Mouse (Mus musculus): ENCODE measurements around the gene Tpx2. TPM values are rescaled to one million over a fixed set of nuclear protein-coding genes. Genes with fewer than 3 reads are reported as not detected.

The Tpx2 gene
- total and polyA plus RNA-seq, 2 experiments from 2014 or later, result 8.1 to 14.3 TPM

- peak; percentile 13; the same call in 1 of the 2 replicates for ATAC-seq
- Histone ChIP-seq H3K27ac (peak overlapping the region; percentile 73), H3K4me3 (ENCODE audit: low read length) (no peak overlapping the region), H3K27me3 (ENCODE audit: insufficient read depth, low read length) (no peaks in the 10 kb centered on the region), H3K4me1 (ENCODE audit: insufficient read depth, low read length) (peaks cover 38% of the 10 kb centered on the region), H3K9ac (replicated peaks; ENCODE audit: low read length) (no peak overlapping the region), H3K36me3 (ENCODE audit: insufficient read depth, low read length) (no peaks in the 10 kb centered on the region), H3K4me2 (ENCODE audit: low read depth, low read length) (no peak overlapping the region), H3K9me3 (ENCODE audit: low read length) (no peaks in the 10 kb centered on the region)
- DNase-seq (ENCODE audit: low spot score), result no peak
- WGBS, result 38% methylated on average over 4 of the region's 4 CpGs
- no peak for TF ChIP-seq CTCF (IDR thresholded peaks at IDR 0.05; ENCODE audit: low read depth)
Measured at GRCm38 (mm10) chr2:152819926-152820325, 27.8 kb upstream of the Tpx2 start.

- Histone ChIP-seq H3K27ac (peak overlapping the region; percentile 73), H3K4me2 (ENCODE audit: low read depth, low read length) (no peak overlapping the region), H3K9me3 (ENCODE audit: low read length) (no peaks in the 10 kb centered on the region), H3K4me3 (ENCODE audit: low read length) (no peak overlapping the region), H3K9ac (replicated peaks; ENCODE audit: low read length) (no peak overlapping the region), H3K36me3 (ENCODE audit: insufficient read depth, low read length) (no peaks in the 10 kb centered on the region), H3K4me1 (ENCODE audit: insufficient read depth, low read length) (peaks cover 38% of the 10 kb centered on the region), H3K27me3 (ENCODE audit: insufficient read depth, low read length) (no peaks in the 10 kb centered on the region)
- WGBS, result 15% methylated on average over 2 of the region's 2 CpGs
- TF ChIP-seq CTCF (IDR thresholded peaks at IDR 0.05; ENCODE audit: low read depth), result no peak
- DNase-seq (ENCODE audit: low spot score) (peak; percentile 63), ATAC-seq (peak; percentile 79)
Measured at GRCm38 (mm10) chr2:152820369-152820768, 27.4 kb upstream of the Tpx2 start.

GRCm38 (mm10) chr2:152821023-152821422 lies 26.7 kb upstream of the Tpx2 start:
- Histone ChIP-seq H3K9ac (replicated peaks; ENCODE audit: low read length) (no peak overlapping the region), H3K4me2 (ENCODE audit: low read depth, low read length) (no peak overlapping the region), H3K4me3 (ENCODE audit: low read length) (no peak overlapping the region), H3K4me1 (ENCODE audit: insufficient read depth, low read length) (peaks cover 38% of the 10 kb centered on the region), H3K27me3 (ENCODE audit: insufficient read depth, low read length) (no peaks in the 10 kb centered on the region), H3K9me3 (ENCODE audit: low read length) (no peaks in the 10 kb centered on the region), H3K36me3 (ENCODE audit: insufficient read depth, low read length) (no peaks in the 10 kb centered on the region), H3K27ac (peak overlapping the region; percentile 73)
- DNase-seq (ENCODE audit: low spot score) (no peak), ATAC-seq (no peak)
- TF ChIP-seq CTCF (IDR thresholded peaks at IDR 0.05; ENCODE audit: low read depth), result no peak
- 55% methylated on average over 5 of the region's 5 CpGs for WGBS

- Histone ChIP-seq H3K4me3 (ENCODE audit: low read length) (no peak overlapping the region), H3K4me1 (ENCODE audit: insufficient read depth, low read length) (peaks cover 43% of the 10 kb centered on the region), H3K9me3 (ENCODE audit: low read length) (no peaks in the 10 kb centered on the region), H3K27ac (peak overlapping the region; percentile 73), H3K9ac (replicated peaks; ENCODE audit: low read length) (no peak overlapping the region), H3K27me3 (ENCODE audit: insufficient read depth, low read length) (no peaks in the 10 kb centered on the region), H3K36me3 (ENCODE audit: insufficient read depth, low read length) (no peaks in the 10 kb centered on the region), H3K4me2 (ENCODE audit: low read depth, low read length) (no peak overlapping the region)
- no peak for DNase-seq (ENCODE audit: low spot score)
- no peak for ATAC-seq
- TF ChIP-seq CTCF (IDR thresholded peaks at IDR 0.05; ENCODE audit: low read depth), result no peak
Measured at GRCm38 (mm10) chr2:152821566-152821965, 26.2 kb upstream of the Tpx2 start.

GRCm38 (mm10) chr2:152823770-152824169 lies 24.0 kb upstream of the Tpx2 start:
- TF ChIP-seq CTCF (IDR thresholded peaks at IDR 0.05; ENCODE audit: low read depth), result no peak
- H3K4me1 ChIP-seq (ENCODE audit: insufficient read depth, low read length), result peaks cover 52% of the 10 kb centered on the region
- no peaks in the 10 kb centered on the region for H3K27me3 ChIP-seq (ENCODE audit: insufficient read depth, low read length)
- no peak for ATAC-seq
- WGBS, result 94% methylated on average over 1 of the region's 1 CpGs
- no peaks in the 10 kb centered on the region for H3K36me3 ChIP-seq (ENCODE audit: insufficient read depth, low read length)
- no peak for DNase-seq (ENCODE audit: low spot score)
- no peak overlapping the region for H3K9ac ChIP-seq (replicated peaks; ENCODE audit: low read length)
- no peak overlapping the region for H3K4me3 ChIP-seq (ENCODE audit: low read length)
- H3K4me2 ChIP-seq (ENCODE audit: low read depth, low read length), result no peak overlapping the region
- no peaks in the 10 kb centered on the region for H3K9me3 ChIP-seq (ENCODE audit: low read length)
- H3K27ac ChIP-seq, result no peak overlapping the region

GRCm38 (mm10) chr2:152824438-152825167 lies 23.2 kb upstream of the Tpx2 start:
- ATAC-seq (no peak), DNase-seq (ENCODE audit: low spot score) (no peak)
- H3K27ac ChIP-seq, result no peak overlapping the region
- H3K4me2 ChIP-seq (ENCODE audit: low read depth, low read length), result no peak overlapping the region
- no peak for TF ChIP-seq CTCF (IDR thresholded peaks at IDR 0.05; ENCODE audit: low read depth)
- H3K4me3 ChIP-seq (ENCODE audit: low read length), result no peak overlapping the region
- no peaks in the 10 kb centered on the region for H3K27me3 ChIP-seq (ENCODE audit: insufficient read depth, low read length)
- H3K36me3 ChIP-seq (ENCODE audit: insufficient read depth, low read length), result no peaks in the 10 kb centered on the region
- 92% methylated on average over 3 of the region's 3 CpGs for WGBS
- H3K9ac ChIP-seq (replicated peaks; ENCODE audit: low read length), result no peak overlapping the region
- no peaks in the 10 kb centered on the region for H3K9me3 ChIP-seq (ENCODE audit: low read length)
- H3K4me1 ChIP-seq (ENCODE audit: insufficient read depth, low read length), result peaks cover 56% of the 10 kb centered on the region

- no peaks in the 10 kb centered on the region for H3K36me3 ChIP-seq (ENCODE audit: insufficient read depth, low read length)
- peaks cover 53% of the 10 kb centered on the region for H3K4me1 ChIP-seq (ENCODE audit: insufficient read depth, low read length)
- no peaks in the 10 kb centered on the region for H3K27me3 ChIP-seq (ENCODE audit: insufficient read depth, low read length)
- no peak overlapping the region for H3K4me3 ChIP-seq (ENCODE audit: low read length)
- no peak for TF ChIP-seq CTCF (IDR thresholded peaks at IDR 0.05; ENCODE audit: low read depth)
- H3K27ac ChIP-seq, result no peak overlapping the region
- no peak for DNase-seq (ENCODE audit: low spot score)
- 80% methylated on average over 4 of the region's 4 CpGs for WGBS
- ATAC-seq, result no peak
- no peak overlapping the region for H3K4me2 ChIP-seq (ENCODE audit: low read depth, low read length)
- no peaks in the 10 kb centered on the region for H3K9me3 ChIP-seq (ENCODE audit: low read length)
- no peak overlapping the region for H3K9ac ChIP-seq (replicated peaks; ENCODE audit: low read length)
Measured at GRCm38 (mm10) chr2:152825168-152825697, 22.5 kb upstream of the Tpx2 start.

Measured in hindbrain, postnatal 0 days (tissue).